Mouse (Mus musculus): ENCODE measurements around the gene Thsd4.

The Thsd4 gene

DNA sequence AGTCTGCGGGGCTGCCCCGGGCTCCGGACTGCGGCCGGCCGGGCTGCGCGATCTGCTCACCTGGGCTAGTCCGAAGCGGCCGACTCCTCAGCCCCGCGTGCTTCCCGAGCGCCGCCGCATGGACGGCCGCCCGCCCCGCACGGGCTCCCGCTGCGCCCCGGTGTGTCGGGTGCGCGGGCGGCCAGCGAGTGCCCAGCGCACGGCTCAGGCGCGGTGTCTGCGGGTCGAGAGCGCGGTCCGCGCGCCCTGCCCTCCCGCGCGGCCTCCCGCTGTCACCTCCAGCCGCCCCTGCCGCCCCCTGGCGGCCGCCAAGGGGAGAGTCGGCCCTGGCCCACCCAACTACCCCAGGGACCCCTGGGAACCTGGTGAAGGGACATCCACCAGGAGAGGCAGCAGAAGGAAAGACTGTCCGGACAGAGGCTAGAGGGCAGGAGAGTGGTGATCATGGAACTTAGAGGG, at the start of gene Thsd4:
Thsd4 (minus strand) TSS at position 241 of the 459 bp plus-strand sequence.
- DNase-seq (ENCODE audit: low spot score in 2 of 2) = peak; percentile 20 to 76

GRCm38 (mm10) chr9:60571041-60571440, 49.2 kb upstream of the Thsd4 start:
- DNase-seq (ENCODE audit: low spot score in 2 of 2) = no peak

GRCm38 (mm10) chr9:60569366-60569765, 47.5 kb upstream of the Thsd4 start:
- DNase-seq (ENCODE audit: low spot score in 2 of 2) = no peak

GRCm38 (mm10) chr9:60563809-60564208, 42.0 kb upstream of the Thsd4 start:
- DNase-seq (ENCODE audit: low spot score in 2 of 2) = no peak

- no peak for DNase-seq (ENCODE audit: low spot score in 2 of 2)
Measured at GRCm38 (mm10) chr9:60562443-60563371, 40.9 kb upstream of the Thsd4 start.

- no peak for DNase-seq (ENCODE audit: low spot score in 2 of 2)
Measured at GRCm38 (mm10) chr9:60561641-60562289, 39.9 kb upstream of the Thsd4 start.

- DNase-seq (ENCODE audit: low spot score in 2 of 2) = no peak
Measured at GRCm38 (mm10) chr9:60558507-60558906, 36.7 kb upstream of the Thsd4 start.

GRCm38 (mm10) chr9:60551238-60551637, 29.4 kb upstream of the Thsd4 start:
- DNase-seq (ENCODE audit: low spot score in 2 of 2) = no peak

- peak in 1 of 2 experiments; percentile 18 for DNase-seq (ENCODE audit: low spot score in 2 of 2)
Measured at GRCm38 (mm10) chr9:60548182-60548581, 26.3 kb upstream of the Thsd4 start.

DNA sequence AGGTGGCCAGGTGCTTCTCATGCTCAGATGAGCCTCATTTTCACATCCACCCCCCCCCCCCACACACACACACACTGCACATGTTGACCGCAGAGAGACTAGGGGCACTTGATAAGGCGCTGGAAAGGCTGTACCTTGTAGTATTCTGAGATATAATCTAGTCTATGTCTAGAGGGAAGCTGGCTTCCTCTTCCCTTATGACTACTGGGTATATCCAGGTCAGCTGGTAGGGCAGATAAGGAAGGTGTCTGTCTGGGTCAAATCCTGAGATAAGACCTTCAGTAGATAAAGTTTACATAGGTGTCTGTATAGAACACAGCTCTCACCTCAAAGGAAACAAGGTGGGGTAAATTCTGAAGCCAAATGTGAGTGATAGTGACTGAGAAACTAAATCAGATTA, 24.3 kb upstream of the Thsd4 start:
- DNase-seq (ENCODE audit: low spot score in 2 of 2) = no peak

DNA sequence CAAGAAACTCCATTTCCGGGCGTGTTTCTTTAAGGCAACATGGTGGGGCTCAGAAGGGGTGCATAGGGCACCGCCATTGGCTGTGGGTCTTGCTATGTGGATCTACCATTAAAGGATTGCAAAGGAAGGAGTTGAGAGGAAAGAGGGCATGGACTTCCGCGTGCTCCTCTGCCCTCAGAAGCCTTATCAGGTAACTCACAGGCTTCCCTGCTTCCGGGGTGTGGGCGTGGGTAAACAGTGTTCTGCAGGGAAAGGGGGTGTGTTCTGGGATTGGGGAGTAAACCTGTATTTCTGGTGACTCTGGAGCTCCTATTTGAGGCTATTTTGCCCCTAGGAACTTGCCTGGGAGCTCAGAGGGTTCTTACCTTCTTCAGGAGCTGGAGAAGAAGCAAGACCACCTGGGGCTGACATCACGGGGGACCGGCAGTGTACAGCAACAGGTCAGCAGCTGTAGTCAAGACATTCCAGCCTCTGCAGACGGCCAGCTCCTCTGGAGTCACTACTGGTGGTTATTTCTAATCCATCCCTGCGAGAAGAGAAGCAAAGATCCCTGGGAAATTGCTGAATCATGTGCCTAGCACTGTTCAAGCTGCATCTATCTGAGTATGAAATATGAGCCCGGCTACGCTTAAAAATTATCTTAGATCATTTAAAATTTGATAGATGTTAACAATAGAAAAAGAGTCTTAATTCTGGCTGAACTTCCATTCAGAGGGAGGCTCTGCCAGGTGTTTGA, 23.7 kb upstream of the Thsd4 start:
- peak in 1 of 2 experiments; percentile 22 for DNase-seq (ENCODE audit: low spot score in 2 of 2)

DNA sequence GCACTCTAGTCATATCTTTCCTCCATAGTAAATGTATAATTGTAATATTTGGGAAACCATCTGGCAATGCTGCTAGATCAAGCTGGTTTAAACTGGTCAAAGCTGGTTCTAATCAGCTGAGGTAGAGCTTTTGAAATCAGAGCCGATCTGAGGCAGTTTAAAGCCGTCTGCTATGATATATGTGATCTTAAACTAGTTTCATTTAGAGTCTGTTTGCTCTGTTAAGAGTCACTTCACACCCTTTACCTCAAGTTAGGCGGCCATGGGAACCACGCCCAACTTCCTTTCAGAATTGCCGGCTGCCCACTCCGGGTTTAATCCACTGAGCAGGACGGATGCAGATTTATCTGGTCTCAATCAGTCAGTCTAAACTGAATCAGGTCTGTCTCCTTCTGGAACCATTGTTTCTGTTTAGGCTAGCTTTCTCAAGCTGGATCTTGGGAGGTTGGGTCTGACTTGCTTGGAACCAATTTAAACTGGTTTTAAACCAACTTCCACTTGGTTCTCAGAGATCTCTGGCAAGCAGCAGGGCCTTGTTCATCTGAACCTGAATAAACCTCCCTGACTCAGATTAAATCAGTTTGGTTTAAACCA, 21.7 kb upstream of the Thsd4 start:
- DNase-seq (ENCODE audit: low spot score in 2 of 2) = no peak

DNA sequence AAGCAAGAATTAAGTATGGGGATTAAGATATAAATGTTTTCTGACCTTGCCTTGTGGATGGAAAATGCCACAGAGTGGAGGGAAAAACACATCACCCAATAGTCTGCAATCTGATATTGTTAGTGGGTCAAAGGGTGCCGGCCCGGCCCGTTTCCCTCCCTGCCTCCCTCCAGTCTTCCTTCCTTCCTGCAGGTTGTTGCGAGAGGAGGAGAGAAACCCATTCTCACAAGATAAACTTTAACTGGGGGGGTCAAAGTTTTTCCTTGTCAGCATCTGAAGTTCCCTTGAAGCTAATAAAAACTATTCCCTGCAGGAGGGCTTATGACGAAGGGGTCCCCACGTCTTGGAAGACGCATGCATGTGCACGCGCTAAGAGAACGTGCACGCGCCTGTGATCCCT, 8.5 kb upstream of the Thsd4 start:
- no peak for DNase-seq (ENCODE audit: low spot score in 2 of 2)

GRCm38 (mm10) chr9:60529348-60530243, 7.8 kb upstream of the Thsd4 start:
- DNase-seq (ENCODE audit: low spot score in 2 of 2) = no peak

DNA sequence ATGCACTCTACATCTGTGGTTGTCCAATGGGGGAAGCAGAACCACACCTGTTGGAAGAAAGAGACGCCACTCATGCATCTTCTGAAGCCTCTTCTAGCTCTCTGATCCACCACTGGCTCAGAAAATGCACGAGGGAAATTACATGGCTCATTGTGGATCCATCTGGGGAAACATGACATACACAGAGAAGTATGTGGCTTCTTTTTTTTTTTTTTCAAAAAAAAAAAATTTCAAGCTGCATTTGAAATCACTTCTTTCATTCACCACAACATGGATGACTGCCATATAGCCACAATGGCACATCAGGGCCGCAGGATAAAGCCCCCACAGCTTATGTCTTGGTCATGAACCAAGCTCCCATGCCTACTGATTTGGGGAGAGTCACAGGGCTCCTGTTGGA, 6.4 kb upstream of the Thsd4 start:
- no peak for DNase-seq (ENCODE audit: low spot score in 2 of 2)

- DNase-seq (ENCODE audit: low spot score in 2 of 2) = no peak
Measured at GRCm38 (mm10) chr9:60527836-60528235, 6.0 kb upstream of the Thsd4 start.

DNA sequence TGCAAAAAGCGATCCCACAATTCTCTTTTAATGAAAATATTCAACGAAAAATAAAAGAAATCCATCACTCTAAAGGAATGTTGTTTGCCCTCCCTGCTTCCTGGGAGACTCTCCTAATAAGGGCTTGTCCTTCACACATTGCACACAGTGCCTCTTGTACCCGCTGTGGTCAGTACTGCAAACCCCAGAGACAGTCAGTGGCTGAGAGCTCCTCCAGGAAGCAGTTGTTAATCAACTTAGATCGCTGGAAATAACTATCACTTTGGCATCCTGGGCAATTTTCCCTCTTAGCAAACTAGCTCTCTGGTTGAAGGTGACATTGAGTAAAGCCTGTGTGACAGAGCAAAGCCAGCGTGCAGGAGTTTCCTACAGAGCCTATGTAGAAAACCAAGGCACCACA, 5.2 kb upstream of the Thsd4 start:
- no peak for DNase-seq (ENCODE audit: low spot score in 2 of 2)

GRCm38 (mm10) chr9:60526195-60526594, 4.3 kb upstream of the Thsd4 start:
- DNase-seq (ENCODE audit: low spot score in 2 of 2) = no peak

- no peak for DNase-seq (ENCODE audit: low spot score in 2 of 2)
Measured at GRCm38 (mm10) chr9:60521143-60521542, 703 bp downstream of the Thsd4 start.

DNA sequence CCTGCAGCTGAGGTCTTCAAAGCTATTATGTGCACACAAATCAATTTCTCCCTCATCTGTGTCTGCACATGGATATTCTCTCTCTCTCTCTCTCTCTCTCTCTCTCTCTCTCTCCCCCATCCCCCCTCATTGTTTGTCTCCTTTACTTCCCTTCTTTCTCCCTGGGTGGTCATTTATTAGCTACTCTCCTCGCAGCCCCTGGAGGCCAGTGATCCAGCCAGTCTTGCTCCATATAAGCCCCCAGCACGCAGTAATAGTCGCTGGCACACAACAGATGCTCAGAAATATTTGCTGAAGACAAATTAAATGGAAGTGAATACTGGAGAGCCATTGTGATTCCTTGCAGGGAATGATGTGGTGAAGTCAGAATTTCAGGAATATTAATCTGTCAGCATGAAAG, 2.2 kb downstream of the Thsd4 start:
- no peak for DNase-seq (ENCODE audit: low spot score in 2 of 2)

- DNase-seq (ENCODE audit: low spot score in 2 of 2) = no peak
Measured at GRCm38 (mm10) chr9:60518216-60518615, 3.6 kb downstream of the Thsd4 start.
